Mouse (Mus musculus) small intestine, adult 2 months (tissue): ENCODE measurements around the gene Timm23.

Experiments
- CTCF ChIP-seq: fragments of 200-500 bp; IDR thresholded peaks from 2 replicates; pipeline ENCODE4 v1.5.1; 2012; ENCODE audit warnings: low read depth, mild to moderate bottlenecking, control low read depth, inconsistent platforms, low read length, moderate library complexity, mixed read lengths; ENCODE audit not compliant: insufficient replicate concordance, insufficient read length; ENCODE audit errors: extremely low read depth
- POLR2A ChIP-seq: fragments of 200-500 bp; IDR thresholded peaks from 2 replicates; pipeline ENCODE4 v1.6.1; 2012; ENCODE audit warnings: low read depth, mild to moderate bottlenecking, control low read depth, inconsistent platforms, low read length, moderate library complexity

- no peak for TF ChIP-seq CTCF
- no peak for TF ChIP-seq POLR2A
Observed at GRCm38 (mm10) chr14:32201354-32201753, 344 bp downstream of the Timm23 start.
